Mouse (Mus musculus) neural tube, embryonic 15.5 days (tissue): ENCODE data around the gene Ngb. TPM values are rescaled to one million over a fixed set of nuclear protein-coding genes. Genes with fewer than 3 reads are reported as not detected.

Experiments
- ATAC-seq: fragments of 200-750 bp; cut with Nextera tagmentation; 2 replicates; pipeline ENCODE4 v1.8.0; 2017; ENCODE audit warnings: mild to moderate bottlenecking, moderate TSS enrichment, moderate library complexity; ENCODE audit not compliant: low FRiP score
- H3K27ac ChIP-seq: fragments of 300-500 bp; sonication (generic); replicated peaks from 2 replicates; pipeline ENCODE4 v1.5.1; 2015; ENCODE audit warnings: mild to moderate bottlenecking, inconsistent platforms
- H3K27me3 ChIP-seq: fragments of 300-500 bp; sonication (generic); replicated peaks from 2 replicates; pipeline ENCODE4 v1.6.1; 2015; ENCODE audit warnings: inconsistent platforms
- H3K36me3 ChIP-seq: fragments of 300-500 bp; sonication (generic); 2 replicates; pipeline ENCODE4 v1.6.1; 2015; ENCODE audit warnings: inconsistent platforms
- H3K4me1 ChIP-seq: fragments of 300-500 bp; sonication (generic); 2 replicates; pipeline ENCODE4 v1.6.1; 2015; ENCODE audit warnings: inconsistent platforms
- H3K4me2 ChIP-seq: fragments of 300-500 bp; sonication (generic); 2 replicates; pipeline ENCODE4 v1.6.1; 2015; ENCODE audit warnings: inconsistent platforms, mild to moderate bottlenecking, moderate library complexity
- H3K4me3 ChIP-seq: fragments of 300-500 bp; sonication (generic); replicated peaks from 2 replicates; pipeline ENCODE4 v1.5.1; 2015; ENCODE audit warnings: mild to moderate bottlenecking, inconsistent platforms
- H3K9ac ChIP-seq: fragments of 300-500 bp; sonication (generic); replicated peaks from 2 replicates; pipeline ENCODE4 v1.6.1; 2015; ENCODE audit warnings: mild to moderate bottlenecking, inconsistent platforms
- H3K9me3 ChIP-seq: fragments of 300-500 bp; sonication (generic); replicated peaks from 2 replicates; pipeline ENCODE4 v1.6.1; 2016; ENCODE audit warnings: inconsistent platforms
- WGBS: fragments of 180-500 bp; shearing (Covaris S2); methylation state at CpG from one replicate; pipeline ENCODE4 v1.1.7; 2015; ENCODE audit warnings: mixed read lengths; 5-methylcytosine and 5-hydroxymethylcytosine counted together
- polyA plus RNA-seq: library from polyadenylated mRNA; unstranded; fragments of >200 nt; fragmentation: Nextera tagmentation; extraction: Ambion mirVana; gene quantifications from 2 replicates; pipeline ENCODE4 v1.2.1, GENCODE M21; 2015

Gene Ngb
- 3.1 and 4.1 TPM in 2 replicates for polyA plus RNA-seq

DNA sequence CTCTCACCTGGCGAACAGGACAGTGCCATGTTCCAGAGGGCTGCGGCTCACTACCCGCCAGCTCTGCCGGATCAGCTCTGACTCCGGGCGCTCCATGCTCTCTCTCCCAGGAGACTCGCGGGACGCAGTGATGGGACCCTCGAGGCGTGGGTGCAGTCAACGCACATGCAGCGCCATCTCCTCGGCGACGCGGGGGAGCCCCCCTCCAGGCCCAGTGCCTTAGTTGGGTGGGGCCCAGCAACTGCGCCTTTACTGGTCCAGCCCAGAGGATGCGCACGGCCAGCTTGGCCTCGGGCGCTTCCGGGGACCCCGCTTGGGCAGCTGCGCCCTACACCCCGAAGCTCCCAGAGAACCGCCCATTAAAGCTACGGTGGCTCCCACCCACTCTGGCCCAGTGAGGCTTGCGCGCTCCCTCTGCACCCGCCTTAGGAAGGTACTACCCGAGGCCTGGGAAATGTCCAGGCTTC is at the start of gene Ngb:
TSS of gene Ngb (minus strand) at position 375 of the 467 bp plus-strand sequence.
- Histone ChIP-seq H3K36me3 (no peaks in the 10 kb centered on the region), H3K9me3 (no peaks in the 10 kb centered on the region), H3K4me2 (peak within 1 kb of the TSS; percentile 80), H3K27ac (no peak within 1 kb of the TSS), H3K4me1 (peaks cover 11% of the 10 kb centered on the region), H3K27me3 (peaks cover 30% of the 10 kb centered on the region), H3K4me3 (peak within 1 kb of the TSS; percentile 41), H3K9ac (peak within 1 kb of the TSS; percentile 18)
- ATAC-seq, result peak; percentile 68
- WGBS, result 4% methylated on average over 32 of the region's 32 CpGs

DNA sequence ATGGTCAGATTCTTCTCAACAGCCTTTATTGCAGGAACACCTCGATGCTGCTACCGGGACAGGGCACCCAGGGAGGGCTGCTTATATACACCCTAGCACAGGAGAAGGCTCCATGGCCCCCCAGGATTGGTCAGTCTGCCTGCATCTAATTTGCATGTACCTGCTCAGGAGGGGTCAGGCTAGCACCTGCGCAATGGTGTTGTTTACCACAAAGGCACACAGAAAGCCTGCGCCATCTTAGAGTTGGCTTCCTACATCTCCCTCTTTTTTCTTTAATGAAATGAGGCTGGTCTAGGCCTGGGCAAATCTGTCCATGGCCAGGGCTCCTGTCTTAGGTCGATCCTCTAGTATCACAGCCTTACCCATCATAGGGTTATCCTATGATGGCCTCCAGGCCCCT is 47.1 kb upstream of the Ngb start:
- H3K9me3 ChIP-seq, result no peaks in the 10 kb centered on the region
- no peak overlapping the region for H3K4me3 ChIP-seq
- H3K4me1 ChIP-seq, result peaks cover 26% of the 10 kb centered on the region
- no peaks in the 10 kb centered on the region for H3K27me3 ChIP-seq
- H3K36me3 ChIP-seq, result peaks cover 3% of the 10 kb centered on the region; the same call in 1 of the 2 replicates
- 96% methylated on average over 5 of the region's 5 CpGs for WGBS
- no peak overlapping the region for H3K4me2 ChIP-seq
- H3K9ac ChIP-seq, result no peak overlapping the region
- no peak for ATAC-seq
- no peak overlapping the region for H3K27ac ChIP-seq

DNA sequence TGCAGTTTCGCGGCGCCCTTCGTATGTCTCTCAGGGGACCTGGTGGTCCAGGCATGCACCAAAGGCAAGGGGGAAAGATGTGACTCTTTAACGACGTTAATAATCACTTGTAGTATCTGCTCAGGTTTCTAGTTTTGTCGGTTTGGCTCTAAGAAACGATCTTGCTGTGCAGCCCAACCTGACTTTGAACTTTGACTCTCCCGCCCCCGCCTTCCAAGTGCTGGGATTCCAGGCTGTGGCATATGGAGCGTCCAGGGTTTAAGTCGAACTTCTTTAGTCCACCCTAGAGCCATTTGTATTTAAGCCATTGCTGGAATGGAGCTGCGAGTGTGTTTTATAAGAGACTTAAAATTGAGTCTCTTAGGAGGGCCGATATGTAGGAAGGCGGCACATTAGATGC is 45.8 kb upstream of the Ngb start:
- WGBS, result 18% methylated on average over 15 of the region's 15 CpGs
- Histone ChIP-seq H3K4me1 (peaks cover 26% of the 10 kb centered on the region), H3K4me2 (peak overlapping the region; percentile 74), H3K4me3 (peak overlapping the region; percentile 100), H3K9ac (peak overlapping the region; percentile 78), H3K27ac (peak overlapping the region; percentile 100), H3K27me3 (no peaks in the 10 kb centered on the region), H3K9me3 (no peaks in the 10 kb centered on the region), H3K36me3 (peaks cover 8% of the 10 kb centered on the region; the same call in 1 of the 2 replicates)
- no peak for ATAC-seq

DNA sequence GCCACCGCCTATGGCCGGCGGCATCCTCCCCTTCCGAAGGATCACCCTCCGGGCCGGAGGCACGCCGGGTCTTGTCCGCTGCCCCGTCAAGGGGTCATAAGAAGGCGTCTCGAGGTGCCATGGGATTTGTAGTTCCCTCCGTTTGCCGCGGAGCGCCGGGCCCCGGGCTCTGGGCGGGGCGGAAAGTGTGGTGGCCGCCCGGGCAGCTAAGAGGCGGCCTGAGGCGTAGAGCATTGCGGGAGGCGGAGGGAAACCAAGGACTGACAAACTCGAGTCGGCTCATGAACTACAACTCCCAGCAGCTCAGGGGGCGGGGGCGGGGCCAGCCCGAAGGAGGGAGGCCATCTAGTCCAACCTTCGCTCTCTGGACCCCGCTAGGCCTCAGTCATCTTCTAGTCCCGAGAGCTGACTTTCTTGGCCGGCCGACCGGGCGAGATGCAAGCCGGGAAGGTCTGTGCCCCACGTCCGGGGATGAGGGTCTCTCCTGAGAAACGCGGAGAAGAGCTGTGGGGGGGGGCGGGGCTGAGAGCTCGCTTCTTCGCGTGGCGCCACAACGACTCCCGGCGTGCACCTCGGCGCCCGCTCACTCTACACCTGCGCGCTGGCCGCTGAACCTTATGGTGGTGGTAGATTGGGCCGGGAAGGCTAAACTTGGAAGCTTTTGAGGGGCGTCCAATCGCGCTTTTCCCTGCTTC is 45.2 kb upstream of the Ngb start, which contains the start of gene Pomt2:
TSS of gene Pomt2 (minus strand) at position 574 of the 695 bp plus-strand sequence.
- peak within 1 kb of the TSS; percentile 100 for H3K27ac ChIP-seq
- H3K4me1 ChIP-seq, result peaks cover 26% of the 10 kb centered on the region
- peak within 1 kb of the TSS; percentile 78 for H3K9ac ChIP-seq
- ATAC-seq, result peak; percentile 96
- H3K9me3 ChIP-seq, result no peaks in the 10 kb centered on the region
- peak within 1 kb of the TSS; percentile 74 for H3K4me2 ChIP-seq
- peak within 1 kb of the TSS; percentile 100 for H3K4me3 ChIP-seq
- WGBS, result under 1% methylated on average over 60 of the region's 61 CpGs
- no peaks in the 10 kb centered on the region for H3K27me3 ChIP-seq
- peaks cover 8% of the 10 kb centered on the region; the same call in 1 of the 2 replicates for H3K36me3 ChIP-seq

DNA sequence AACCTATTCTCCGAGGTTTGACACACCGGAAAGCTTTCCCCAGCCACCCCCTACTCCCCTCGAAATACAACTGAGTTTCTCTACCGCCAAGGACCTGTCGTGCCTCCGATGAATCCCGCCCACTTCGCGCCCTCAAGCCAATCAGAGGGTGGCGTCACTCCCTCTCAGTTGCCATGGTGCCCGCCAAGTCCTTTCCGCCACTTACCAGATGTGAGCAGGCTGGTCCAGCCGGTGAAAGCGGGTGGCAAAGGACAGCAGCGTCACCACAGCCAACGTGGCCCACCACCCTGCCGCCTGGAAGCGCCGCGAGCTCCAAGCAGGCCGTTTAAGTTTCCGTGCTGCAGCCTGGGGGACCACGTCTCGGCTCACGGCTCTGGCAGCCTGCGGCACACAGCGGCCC is 44.6 kb upstream of the Ngb start, which contains the start of gene Gstz1:
TSS of gene Gstz1 (plus strand) at position 200 of the 400 bp plus-strand sequence.
- peak within 1 kb of the TSS; percentile 100 for H3K27ac ChIP-seq
- H3K9ac ChIP-seq, result peak within 1 kb of the TSS; percentile 78
- H3K36me3 ChIP-seq, result peaks cover 8% of the 10 kb centered on the region; the same call in 1 of the 2 replicates
- ATAC-seq, result peak; percentile 92
- H3K4me2 ChIP-seq, result peak within 1 kb of the TSS; percentile 74
- H3K4me3 ChIP-seq, result peak within 1 kb of the TSS; percentile 100
- WGBS, result under 1% methylated on average over 27 of the region's 27 CpGs
- no peaks in the 10 kb centered on the region for H3K9me3 ChIP-seq
- peaks cover 26% of the 10 kb centered on the region for H3K4me1 ChIP-seq
- H3K27me3 ChIP-seq, result no peaks in the 10 kb centered on the region

DNA sequence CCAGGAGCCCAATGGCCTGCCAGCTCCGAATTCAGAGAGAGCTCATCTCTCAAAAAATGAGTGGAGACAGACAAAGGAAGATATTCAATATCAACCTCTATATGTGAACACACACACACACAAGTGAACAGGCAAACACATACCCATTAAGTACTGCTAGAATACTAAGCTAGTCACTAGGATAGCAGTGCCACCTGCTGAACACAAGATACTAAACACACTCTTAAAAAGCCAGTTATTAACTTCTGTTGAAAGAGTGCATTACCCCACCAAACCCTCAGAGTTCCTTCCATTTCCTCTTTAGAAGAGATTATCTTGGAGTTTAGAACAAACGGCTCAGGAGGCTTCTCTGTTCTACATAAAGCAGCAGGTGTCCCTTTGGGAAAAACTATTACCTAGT is 39.8 kb upstream of the Ngb start:
- Histone ChIP-seq H3K27ac (no peak overlapping the region), H3K9me3 (no peaks in the 10 kb centered on the region), H3K4me1 (peaks cover 19% of the 10 kb centered on the region), H3K27me3 (no peaks in the 10 kb centered on the region), H3K9ac (no peak overlapping the region), H3K4me2 (no peak overlapping the region), H3K36me3 (0 out of 2 replicates have a peak, but pooled peaks cover 4% of the 10 kb centered on the region), H3K4me3 (no peak overlapping the region)
- WGBS, result 70% methylated on average over 2 of the region's 2 CpGs
- ATAC-seq, result no peak

DNA sequence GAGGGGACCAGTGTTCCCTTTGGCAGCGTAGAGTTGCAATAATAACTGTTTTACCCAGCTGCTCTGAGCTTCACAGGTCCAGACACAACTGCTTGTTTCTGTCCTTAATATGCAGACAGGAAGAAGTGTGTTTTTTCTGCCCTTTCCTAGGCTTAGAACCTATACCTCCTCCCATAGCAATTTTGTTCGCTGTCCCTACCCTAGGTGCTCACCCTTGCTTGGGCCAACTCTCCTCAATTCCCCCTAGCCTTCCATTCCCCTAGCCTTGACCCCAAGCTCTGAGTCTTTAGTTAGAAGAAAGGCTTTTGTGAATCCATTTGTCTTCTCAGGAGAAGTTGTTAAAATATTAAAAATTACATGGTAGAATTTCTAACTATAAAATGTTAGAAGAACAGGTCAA is 36.4 kb upstream of the Ngb start:
- no peak for ATAC-seq
- no peak overlapping the region for H3K4me3 ChIP-seq
- H3K4me2 ChIP-seq, result no peak overlapping the region
- H3K9ac ChIP-seq, result no peak overlapping the region
- H3K36me3 ChIP-seq, result peaks cover 13% of the 10 kb centered on the region
- 48% methylated on average over 2 of the region's 2 CpGs for WGBS
- H3K9me3 ChIP-seq, result no peaks in the 10 kb centered on the region
- no peak overlapping the region for H3K27ac ChIP-seq
- H3K4me1 ChIP-seq, result no peaks in the 10 kb centered on the region
- H3K27me3 ChIP-seq, result no peaks in the 10 kb centered on the region

DNA sequence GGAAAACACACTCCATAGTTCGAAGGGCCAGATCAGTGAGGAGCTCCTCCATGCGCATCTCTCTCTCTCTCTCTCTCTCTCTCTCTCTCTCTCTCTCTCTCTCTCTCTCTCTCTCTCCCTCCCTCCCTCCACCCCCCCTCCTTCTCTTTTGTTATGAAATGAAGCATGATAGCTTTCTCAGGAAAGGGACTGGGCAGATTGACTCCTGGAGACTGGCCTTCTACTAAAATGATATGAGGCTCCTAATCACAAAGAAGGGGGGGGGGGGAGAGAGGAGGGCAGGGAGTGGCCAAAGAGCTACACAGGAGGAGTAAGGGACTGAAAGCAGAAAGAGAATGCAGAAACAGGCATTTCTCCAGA is 36.0 kb upstream of the Ngb start:
- 26% methylated on average over 2 of the region's 2 CpGs for WGBS
- ATAC-seq, result no peak

DNA sequence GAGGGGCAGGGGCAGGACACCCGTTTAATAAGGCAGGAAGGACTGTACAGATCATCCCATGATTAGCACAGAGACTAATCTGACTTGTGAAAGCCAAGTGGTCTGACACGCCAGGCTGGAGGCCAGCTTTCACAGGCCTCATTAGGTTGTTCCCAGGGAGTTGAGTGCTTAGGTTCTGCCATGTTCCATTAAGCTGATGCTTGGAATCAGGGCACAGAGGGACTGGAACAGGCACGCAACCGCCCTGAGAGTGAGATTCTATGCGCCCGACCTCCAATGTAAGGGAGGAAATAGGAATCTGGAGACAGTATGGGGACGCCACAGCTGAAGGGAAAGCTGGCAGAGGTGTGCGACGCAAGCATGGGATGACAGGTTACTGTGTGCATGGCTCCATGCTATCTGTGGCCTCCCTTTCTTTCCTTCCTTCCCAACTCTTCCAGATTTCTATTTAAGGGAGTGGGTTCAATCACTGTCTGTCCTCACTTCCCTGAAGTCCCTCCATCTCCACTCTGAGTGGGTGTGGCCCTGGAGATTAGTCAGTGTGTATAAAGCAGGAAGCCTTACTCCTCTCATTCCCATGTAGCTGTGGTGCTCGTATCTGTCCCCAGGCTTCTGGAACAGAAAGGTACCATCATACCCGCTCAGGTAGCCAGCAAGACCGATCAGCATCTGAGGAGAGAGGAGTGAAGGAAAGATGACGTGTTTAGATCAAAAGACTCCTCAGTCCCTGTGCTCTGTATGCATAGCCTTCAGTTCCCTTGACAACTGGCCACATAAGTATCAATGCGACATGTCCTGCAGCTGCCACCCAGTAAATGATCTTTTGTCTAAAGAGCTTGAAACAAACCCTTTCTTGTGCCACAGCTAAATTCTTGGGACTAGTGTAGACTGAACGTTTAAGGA is 35.4 kb upstream of the Ngb start:
- no peaks in the 10 kb centered on the region for H3K27me3 ChIP-seq
- no peak overlapping the region for H3K4me3 ChIP-seq
- no peak overlapping the region for H3K27ac ChIP-seq
- H3K4me1 ChIP-seq, result no peaks in the 10 kb centered on the region
- H3K36me3 ChIP-seq, result peaks cover 23% of the 10 kb centered on the region
- no peak overlapping the region for H3K4me2 ChIP-seq
- no peak for ATAC-seq
- no peaks in the 10 kb centered on the region for H3K9me3 ChIP-seq
- WGBS, result 67% methylated on average over 15 of the region's 15 CpGs
- H3K9ac ChIP-seq, result no peak overlapping the region

More for the DNA sequence above, 36.0 kb upstream of the Ngb start:
- H3K36me3 ChIP-seq, result peaks cover 18% of the 10 kb centered on the region
- H3K4me1 ChIP-seq, result no peaks in the 10 kb centered on the region
- no peak overlapping the region for H3K9ac ChIP-seq
- no peak overlapping the region for H3K4me2 ChIP-seq
- H3K9me3 ChIP-seq, result no peaks in the 10 kb centered on the region
- no peaks in the 10 kb centered on the region for H3K27me3 ChIP-seq
- H3K27ac ChIP-seq, result no peak overlapping the region
- H3K4me3 ChIP-seq, result no peak overlapping the region

DNA sequence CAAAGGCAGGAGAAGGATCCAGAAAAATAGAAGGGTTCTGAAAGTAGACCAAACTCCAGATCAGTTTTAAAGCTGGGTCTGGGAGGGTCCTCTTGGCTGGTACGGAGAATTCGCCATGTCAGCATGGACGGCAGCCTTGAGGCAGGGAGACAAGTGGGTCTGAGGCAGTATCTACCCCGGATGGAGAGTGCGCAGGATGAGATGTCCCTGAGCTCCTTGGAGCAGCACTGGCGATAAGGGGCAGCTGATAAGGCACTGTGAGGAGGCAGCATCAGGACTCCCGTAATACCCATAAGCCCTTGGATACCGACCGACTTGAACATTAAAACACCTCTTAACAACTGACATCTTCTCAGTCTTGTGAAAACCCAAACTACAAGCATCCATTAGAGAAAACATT is 30.4 kb upstream of the Ngb start:
- no peaks in the 10 kb centered on the region for H3K27me3 ChIP-seq
- ATAC-seq, result no peak
- 95% methylated on average over 9 of the region's 9 CpGs for WGBS
- no peak overlapping the region for H3K4me2 ChIP-seq
- H3K4me1 ChIP-seq, result no peaks in the 10 kb centered on the region
- no peaks in the 10 kb centered on the region for H3K9me3 ChIP-seq
- peaks cover 44% of the 10 kb centered on the region for H3K36me3 ChIP-seq
- no peak overlapping the region for H3K4me3 ChIP-seq
- no peak overlapping the region for H3K9ac ChIP-seq
- no peak overlapping the region for H3K27ac ChIP-seq

DNA sequence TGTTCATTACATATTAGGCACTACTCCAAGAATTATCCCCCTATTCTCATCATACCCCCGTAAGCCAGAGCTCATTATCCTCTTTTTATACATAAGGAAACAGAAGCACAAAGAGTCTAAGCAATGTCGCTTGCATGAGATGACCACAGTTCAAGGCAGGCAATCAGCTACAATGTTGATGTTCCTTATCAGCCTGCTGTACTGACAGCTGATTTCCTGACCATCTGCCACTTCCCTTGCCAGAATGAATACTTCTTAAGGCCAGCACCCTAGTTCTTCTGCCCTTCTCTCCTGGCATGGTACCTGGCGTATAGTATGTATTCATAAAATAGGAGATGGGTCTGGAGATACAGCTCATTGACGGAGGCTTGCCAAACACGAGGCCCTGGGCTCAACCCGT is 29.9 kb upstream of the Ngb start:
- Histone ChIP-seq H3K27ac (no peak overlapping the region), H3K36me3 (peaks cover 44% of the 10 kb centered on the region)
- WGBS, result 95% methylated on average over 6 of the region's 6 CpGs

More for the DNA sequence above, 29.9 kb upstream of the Ngb start:
- Histone ChIP-seq H3K9ac (no peak overlapping the region), H3K27me3 (no peaks in the 10 kb centered on the region), H3K4me3 (no peak overlapping the region), H3K9me3 (no peaks in the 10 kb centered on the region), H3K4me1 (no peaks in the 10 kb centered on the region), H3K4me2 (no peak overlapping the region)
- no peak for ATAC-seq
